Mouse (Mus musculus) 3T3-L1 (cell line): ENCODE measurements around the gene Lepr.
"Not testable (repeated sequence)": the region's sequence is repeated elsewhere in the genome, so short reads cannot be mapped to it uniquely, and the experiment has no call there.

Source experiments
- DNase-seq: peaks from one replicate; pipeline ENCODE4 v3.0.0-alpha.2; 2015; ENCODE audit warnings: low read depth, low spot score

Lepr gene

DNA sequence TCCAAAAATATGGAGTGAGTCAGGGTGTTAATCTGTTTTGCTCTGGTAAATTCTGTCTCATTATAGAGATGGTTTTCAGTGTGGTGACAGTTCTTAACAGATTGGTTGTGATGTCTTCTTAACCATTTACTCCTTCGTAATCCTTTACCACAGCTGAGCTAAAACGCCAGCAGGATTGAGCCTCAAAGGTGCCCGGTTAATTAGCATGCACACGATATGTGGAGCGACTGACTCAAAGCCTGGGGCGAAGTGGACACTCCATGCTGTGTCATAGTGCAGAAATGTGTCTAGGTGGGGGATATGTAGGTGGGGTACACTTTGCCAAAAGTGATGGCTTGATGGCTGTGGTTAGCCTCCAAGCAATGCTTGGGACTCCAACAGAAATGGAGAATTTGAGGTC lies 1.4 kb upstream of the Lepr start:
- DNase-seq, result no peak

DNA sequence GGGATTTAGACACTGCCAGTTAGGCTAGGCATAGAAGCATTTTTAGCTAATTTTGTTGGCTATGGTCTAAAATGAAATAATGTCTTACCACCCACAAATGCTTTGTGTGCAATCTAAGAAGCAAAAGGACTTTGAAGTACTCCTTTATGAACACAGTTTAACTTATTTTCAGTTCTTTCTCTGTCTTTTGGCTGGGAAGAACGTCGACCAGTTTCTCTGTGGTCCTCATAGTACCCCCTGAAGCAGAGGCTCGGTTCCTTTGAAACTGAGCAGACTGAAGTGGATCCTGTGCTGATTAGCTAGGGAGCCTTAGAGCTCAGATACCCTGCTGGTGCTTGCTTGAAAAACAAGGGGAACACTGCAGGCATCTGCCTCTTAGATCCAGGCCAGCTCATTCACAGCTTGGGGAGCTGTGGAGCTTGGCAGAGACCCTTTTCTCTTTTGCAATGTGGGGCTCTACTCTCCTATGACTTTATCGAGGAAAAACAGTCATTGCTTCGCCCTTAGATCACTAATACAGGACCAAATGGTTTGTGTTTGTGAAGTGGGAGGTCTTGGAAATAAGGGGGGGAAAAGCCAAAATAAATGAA lies 1.9 kb downstream of the Lepr start:
- DNase-seq, result no peak

- DNase-seq, result no peak
Measured at GRCm38 (mm10) chr4:101721705-101722104, 4.5 kb downstream of the Lepr start.

- DNase-seq, result no peak
Measured at GRCm38 (mm10) chr4:101741973-101742372, 24.8 kb downstream of the Lepr start.

GRCm38 (mm10) chr4:101745534-101745933 lies 28.3 kb downstream of the Lepr start:
- no peak for DNase-seq

DNA sequence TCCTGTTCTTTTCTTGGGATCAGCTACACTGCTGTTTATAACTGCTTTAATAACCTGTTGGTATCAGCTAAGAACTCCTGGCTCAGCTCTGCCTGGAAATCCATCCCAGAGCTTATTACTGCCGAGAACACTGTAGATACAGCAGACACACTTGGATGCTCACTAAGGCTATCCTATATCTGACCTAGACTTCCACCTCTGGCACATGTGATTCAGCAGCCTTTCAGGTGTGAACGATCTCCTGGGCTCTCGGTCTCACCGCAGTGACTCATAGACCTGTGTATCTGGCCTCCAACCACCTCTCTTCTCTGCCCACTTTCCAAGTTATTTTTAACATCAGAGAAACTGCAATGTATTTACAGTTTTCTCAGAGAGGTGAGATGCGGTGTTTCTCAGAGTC lies 43.3 kb downstream of the Lepr start:
- DNase-seq, result no peak

DNA sequence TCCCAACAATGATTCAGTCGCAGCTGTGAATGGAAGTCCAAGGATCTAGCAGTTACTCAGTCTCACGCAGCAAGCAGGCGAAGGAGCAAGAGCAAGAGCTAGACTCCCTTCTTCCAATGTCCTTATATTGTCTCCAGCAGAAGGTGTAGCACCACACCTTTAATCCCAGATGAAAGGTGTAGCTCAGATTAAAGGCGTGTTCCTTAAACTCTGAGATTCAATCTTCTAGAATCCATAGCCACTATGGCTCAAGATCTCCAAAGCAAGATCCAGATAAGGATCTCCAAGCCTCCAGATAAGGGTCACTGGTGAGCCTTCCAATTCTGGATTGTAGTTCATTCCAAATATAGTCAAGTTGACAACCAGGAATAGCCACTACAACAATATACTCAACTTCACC lies 126.7 kb downstream of the Lepr start, which contains the start of gene B020004J07Rik:
B020004J07Rik (minus strand) TSS at position 101 of the 400 bp plus-strand sequence.
- not testable (repeated sequence) for DNase-seq

GRCm38 (mm10) chr4:101850908-101851307 lies 133.7 kb downstream of the Lepr start:
- peak; percentile 6 for DNase-seq

DNA sequence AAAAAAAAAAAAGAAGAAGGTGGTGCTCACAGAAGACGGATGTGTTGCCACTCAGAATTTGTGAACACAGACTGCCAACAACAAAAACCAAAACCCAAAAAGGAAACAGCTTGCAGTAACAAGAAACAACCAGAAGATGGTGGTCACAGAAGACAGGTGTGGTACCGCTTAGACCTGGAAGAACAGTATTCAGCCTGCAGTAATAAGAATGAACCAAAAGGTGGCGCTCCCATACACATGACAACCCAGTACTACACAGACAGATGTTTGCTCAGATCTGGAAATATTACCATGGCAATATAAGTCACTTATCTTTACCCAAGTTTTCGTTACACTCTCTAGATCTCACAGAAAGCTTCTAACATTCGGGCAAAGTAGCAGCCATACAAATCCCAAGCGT lies 143.7 kb downstream of the Lepr start:
- DNase-seq, result peak; percentile 14

GRCm38 (mm10) chr4:101862289-101862688 lies 145.1 kb downstream of the Lepr start:
- no peak for DNase-seq
